Mouse (Mus musculus) fat pad, adult 2 months (tissue): ENCODE measurements around the gene Erc2.

Experiments
- DNase-seq: peaks from one replicate; pipeline ENCODE4 v3.0.0-alpha.2; 2011; ENCODE audit warnings: low read depth, low spot score; ENCODE audit errors: extremely low read depth

The Erc2 gene

DNA sequence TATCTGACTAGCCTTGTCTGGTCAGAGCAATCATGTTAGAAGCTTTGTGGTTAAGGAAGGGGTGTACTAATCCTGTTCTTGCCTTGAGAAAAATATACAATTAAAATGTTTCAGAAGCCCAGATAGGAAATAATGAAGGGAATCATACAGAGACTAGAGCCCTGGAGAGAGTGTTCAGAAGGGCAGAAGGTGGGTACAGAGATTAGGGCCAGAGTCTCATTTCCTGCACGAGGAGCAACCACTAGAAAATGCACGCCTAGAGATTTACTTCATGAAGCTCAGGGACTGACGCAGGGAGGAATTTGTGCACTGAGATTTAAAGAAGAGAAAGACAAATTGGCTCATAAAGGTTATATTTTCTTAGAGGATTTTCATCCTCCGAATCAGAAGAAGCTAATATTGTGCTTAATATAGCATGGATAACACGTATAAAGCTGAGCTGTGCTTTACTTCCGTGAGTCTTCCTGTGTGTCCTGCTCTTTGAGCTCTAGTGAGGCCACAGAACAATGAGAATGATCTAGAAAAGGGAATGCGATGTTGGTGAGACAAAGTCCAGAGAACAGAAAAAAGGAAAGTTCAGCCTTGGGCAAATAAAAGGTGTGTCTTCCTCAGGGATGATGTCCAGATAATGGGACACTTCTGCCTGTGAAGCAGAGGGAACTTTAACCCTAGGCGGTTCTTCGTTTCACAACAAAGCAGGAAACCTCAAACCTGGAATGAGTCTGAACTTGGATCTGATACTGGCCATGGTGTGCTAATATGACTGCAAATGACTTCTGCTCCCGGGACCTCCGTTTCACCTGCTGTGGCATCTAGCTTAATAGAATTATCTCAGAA lies 45.0 kb downstream of the Erc2 start:
- no peak for DNase-seq

DNA sequence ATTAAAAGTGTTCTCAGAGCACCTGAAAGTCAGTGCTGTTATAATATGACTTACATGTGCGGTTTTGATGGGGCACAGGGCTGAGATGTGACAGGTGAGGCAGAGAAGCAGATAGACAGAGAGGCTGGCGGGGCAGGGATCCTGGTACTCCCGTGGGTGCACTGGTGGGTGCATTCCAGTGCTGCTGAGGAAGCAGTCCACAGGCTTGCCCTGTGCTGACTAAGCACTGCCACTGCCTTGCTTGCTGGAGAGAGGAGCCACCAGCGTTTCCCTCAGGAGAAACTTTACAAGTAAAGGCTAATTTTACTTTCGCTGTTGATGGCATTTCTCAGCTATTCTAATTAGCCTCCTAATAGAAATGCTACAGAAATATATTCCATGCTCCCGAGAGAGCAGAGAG lies 45.9 kb downstream of the Erc2 start:
- DNase-seq = no peak

GRCm38 (mm10) chr14:27669939-27670338 lies 47.7 kb downstream of the Erc2 start:
- no peak for DNase-seq

DNA sequence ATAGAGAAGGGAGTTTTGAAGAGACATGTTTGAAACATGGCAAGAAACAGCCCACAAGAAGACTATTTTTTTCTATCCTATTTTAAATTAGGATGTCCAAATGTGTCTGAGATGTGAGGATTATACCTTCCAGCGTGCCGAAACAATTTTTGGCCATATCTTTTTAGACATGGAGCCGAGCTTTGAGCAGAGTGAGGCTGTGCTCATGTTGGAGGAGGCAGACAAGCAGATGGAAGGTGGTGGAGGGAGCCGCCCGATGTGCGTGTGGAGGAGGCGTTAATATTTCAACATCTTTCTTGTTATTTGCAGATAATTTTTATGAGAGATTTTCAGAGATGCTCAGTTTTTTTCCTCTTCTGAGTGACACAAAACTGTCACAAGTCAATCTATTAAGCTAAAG lies 50.5 kb downstream of the Erc2 start:
- DNase-seq = no peak

DNA sequence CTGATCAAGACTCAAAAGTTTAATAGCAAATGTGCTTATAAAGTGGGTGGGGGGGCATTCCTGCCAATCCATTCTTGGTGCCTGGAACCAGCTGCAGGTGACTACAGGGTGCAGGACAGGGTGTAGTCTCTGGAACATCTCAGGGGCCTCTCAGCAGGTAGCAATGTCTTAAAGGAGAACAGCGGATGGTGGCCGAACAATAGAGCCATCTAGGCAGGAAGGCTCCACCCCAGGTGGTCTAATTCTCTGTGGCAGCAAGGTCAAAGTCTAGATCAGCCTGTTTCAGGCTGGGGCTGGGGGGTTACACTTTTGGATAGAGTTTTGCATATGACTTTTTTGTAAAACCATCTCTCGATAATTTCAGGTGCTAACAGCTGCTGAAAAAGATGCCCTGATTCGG lies 51.9 kb downstream of the Erc2 start:
- no peak for DNase-seq

- no peak for DNase-seq
Measured at GRCm38 (mm10) chr14:27674561-27674960, 52.3 kb downstream of the Erc2 start.

- no peak for DNase-seq
Measured at GRCm38 (mm10) chr14:27675071-27675470, 52.8 kb downstream of the Erc2 start.

GRCm38 (mm10) chr14:27682368-27683052 lies 60.3 kb downstream of the Erc2 start:
- DNase-seq = no peak

DNA sequence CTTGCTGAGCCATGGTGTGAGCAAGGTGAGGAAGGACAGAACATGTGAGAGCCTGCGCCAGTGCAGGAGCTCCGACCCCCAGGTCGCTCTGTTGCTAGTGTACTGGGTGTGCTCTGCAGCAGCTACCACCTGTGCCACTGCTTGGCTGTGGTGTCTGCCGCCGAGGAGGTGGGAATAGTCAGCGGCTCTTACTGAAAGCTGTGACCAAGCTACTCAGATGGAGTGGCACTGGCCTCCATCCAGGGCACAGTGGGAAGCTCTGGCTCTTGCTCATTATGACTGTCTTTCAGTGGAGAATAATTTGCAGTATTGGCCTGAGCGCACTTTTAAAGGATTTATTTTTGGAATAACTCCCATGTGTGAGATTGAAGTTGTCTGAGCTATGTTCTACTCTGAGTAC lies 73.6 kb downstream of the Erc2 start:
- DNase-seq = no peak

DNA sequence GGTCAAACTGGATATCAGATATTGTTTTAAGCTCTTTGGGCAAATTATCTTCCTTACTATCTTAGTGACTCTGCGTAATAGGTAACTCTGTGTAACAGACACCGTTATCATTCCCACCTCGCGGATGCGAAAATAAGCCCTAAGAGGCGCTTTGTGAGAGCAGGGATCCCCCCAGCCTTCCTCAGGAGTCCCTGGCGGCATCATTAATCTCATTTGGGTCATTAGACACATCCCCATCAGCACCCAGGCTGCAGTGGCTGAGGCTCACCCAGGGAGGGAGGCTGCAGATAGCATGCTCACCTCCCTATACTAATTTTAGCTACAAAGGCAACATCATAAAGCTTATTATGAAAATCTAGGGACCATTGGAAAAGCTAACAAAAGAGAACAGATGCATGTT lies 95.1 kb downstream of the Erc2 start:
- no peak for DNase-seq

- DNase-seq = no peak
Measured at GRCm38 (mm10) chr14:27719601-27720000, 97.4 kb downstream of the Erc2 start.

GRCm38 (mm10) chr14:27720944-27721343 lies 98.7 kb downstream of the Erc2 start:
- DNase-seq = no peak

GRCm38 (mm10) chr14:27721759-27722158 lies 99.5 kb downstream of the Erc2 start:
- DNase-seq = no peak

GRCm38 (mm10) chr14:27727541-27727940 lies 105.3 kb downstream of the Erc2 start:
- DNase-seq = no peak

- DNase-seq = no peak
Measured at GRCm38 (mm10) chr14:27731086-27731485, 108.9 kb downstream of the Erc2 start.

DNA sequence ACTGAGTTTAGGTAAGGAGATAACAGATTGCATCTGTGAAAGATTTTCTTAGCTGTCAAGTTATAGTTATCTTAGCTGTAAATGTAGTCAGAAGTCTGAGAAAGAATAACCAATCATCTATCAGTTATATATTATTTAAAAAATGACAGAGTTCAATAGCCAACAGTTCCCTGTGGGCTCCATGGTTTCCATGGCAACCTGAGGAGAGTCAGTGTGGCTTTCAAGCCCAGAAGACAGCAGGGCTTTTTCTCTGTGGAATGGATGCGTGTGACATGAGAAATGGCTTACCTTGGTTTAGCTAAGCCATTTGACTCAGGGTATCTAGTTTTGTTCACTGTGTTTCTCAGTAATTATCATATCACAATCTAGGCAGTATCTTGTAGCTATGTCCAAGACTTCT lies 117.2 kb downstream of the Erc2 start:
- no peak for DNase-seq

DNA sequence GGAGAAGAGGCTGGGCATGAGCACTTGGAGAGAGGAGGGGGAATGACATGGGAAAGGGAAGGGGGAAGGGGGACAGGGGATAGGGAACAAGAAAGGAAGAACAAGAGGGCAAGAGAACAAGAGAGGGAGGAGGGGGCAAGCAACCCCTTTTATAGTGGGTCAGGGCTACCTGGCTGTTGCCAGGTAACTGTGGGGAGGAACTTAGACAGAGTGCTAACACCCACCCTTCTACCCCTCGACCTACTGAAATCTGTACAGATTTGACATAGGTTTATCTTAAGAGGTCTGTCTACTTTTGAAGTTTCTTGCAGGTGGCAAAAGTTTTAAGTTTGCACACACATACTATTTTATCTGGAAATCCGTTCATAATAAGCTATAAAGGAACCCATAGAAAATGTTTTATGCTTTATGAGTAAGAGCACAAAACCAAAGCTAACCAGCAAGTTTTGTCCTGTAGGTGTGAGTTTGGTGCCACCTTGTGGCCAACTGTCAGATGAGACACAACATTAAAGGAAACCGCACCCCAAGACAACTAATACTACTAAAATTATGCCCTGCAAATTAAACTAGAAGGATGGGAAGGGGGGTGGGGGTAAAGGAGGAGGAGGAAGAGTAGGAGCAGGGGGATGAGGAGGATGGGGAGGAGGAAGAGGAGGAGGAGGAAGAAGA lies 119.2 kb downstream of the Erc2 start:
- no peak for DNase-seq

DNA sequence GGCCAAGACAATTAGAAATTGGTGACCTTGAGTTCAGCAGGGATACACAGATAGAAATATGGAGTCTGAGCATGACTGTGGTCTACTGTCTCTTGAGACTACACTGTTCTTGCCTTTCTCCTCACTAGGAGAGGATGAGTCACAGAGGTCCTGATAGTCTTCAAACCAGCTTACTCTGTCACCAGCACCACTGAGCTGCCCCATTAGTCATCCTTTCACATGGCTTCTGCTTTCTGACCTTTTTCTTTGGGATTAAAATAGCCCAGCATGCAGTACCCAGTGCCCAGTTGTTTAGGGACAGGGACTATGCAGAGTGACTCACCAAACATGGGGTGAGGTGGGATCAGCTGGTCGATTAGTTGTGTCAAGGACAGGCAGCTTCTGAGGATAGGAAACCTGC lies 132.1 kb downstream of the Erc2 start:
- no peak for DNase-seq

- DNase-seq = no peak
Measured at GRCm38 (mm10) chr14:27756901-27757300, 134.7 kb downstream of the Erc2 start.

DNA sequence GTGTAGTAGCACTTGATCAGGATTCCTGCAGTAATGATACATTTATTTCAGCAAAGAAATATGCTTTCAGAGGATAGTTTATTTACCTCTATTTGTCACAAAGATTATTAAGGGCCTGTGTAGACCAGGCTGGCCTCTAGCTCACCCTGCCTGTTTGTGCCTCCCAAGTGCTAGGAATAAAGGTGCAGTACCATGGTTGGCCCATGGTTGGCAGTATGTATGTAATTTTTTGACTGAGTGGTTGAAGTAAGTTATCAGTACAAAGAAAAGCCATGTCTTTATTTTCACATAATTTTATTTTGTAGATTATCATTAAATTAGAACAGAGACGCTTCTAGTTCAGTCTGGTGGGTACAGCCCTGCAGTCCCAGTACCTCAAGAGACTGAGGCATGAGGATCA lies 136.0 kb downstream of the Erc2 start:
- DNase-seq = no peak

DNA sequence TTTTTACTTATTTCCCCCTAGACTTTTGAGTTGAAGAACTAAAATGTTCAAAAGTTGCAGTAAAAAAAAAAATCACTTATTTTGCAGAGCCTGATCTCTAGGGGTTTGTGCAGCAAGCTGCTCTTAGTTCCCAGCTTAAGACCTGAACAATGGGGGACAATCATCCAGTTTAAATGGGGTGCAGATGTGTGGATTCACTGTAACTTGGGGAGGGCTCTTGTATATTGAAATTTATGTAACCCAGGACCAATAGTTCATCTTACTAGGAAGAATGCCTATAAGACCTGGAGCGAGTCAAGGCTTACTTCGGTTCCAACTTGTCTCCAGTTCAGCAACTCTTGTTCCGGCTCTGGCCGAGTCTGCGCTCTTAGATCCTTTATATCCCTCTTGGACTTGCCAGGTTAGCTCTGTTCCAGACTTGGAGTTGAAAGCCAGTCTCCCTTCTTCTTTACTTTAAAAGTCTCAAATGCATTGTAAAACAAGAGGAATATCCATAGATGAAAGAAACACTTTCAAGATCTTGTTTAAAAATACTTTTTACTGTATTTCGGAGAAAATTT lies 136.9 kb downstream of the Erc2 start:
- peak; percentile 14 for DNase-seq

DNA sequence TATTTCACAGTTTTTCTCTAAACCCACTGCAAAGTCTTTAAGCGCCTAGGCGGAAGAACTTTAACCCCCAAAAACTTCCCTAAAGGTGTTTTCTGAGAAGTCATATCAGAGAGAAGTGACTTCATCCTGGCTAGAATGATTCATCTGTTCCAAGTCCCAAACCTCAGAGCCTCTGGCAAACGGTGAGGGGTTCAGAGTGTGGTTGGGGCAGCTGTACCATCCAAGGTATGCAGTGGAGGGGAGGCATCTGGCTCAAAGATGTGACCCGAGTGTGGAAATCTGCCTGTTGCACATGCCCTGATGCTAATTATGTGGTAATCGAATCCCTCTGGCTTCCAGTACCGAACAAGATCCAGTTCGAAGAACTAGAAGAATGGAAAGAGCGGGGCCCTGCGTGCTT lies 137.8 kb downstream of the Erc2 start:
- DNase-seq = peak; percentile 47
